Mouse (Mus musculus): ENCODE data around the gene Gm21987. TPM values are rescaled to one million over a fixed set of nuclear protein-coding genes. Genes with fewer than 3 reads are reported as not detected.

Gm21987 gene
- polyA plus RNA-seq, 1 experiment from 2014 or later: 0.53 TPM

GRCm38 (mm10) chr16:38389284-38389893, 42.5 kb downstream of the Gm21987 start:
- no peak overlapping the region for H3K4me3 ChIP-seq (replicated peaks)
- WGBS: 75% methylated on average over 8 of the region's 8 CpGs
- ATAC-seq: no peak
- no peaks in the 10 kb centered on the region for H3K9me3 ChIP-seq
- no peaks in the 10 kb centered on the region for H3K27me3 ChIP-seq (replicated peaks)
- no peak overlapping the region for H3K27ac ChIP-seq
- H3K4me2 ChIP-seq (replicated peaks): no peak overlapping the region
- H3K9ac ChIP-seq: no peak overlapping the region
- no peaks in the 10 kb centered on the region for H3K4me1 ChIP-seq (replicated peaks)
- no peaks in the 10 kb centered on the region for H3K36me3 ChIP-seq

- no peak overlapping the region for H3K4me2 ChIP-seq (replicated peaks)
- H3K4me1 ChIP-seq (replicated peaks): no peaks in the 10 kb centered on the region
- ATAC-seq: no peak
- no peaks in the 10 kb centered on the region for H3K9me3 ChIP-seq
- H3K27me3 ChIP-seq (replicated peaks): no peaks in the 10 kb centered on the region
- H3K27ac ChIP-seq: no peak overlapping the region
- no peak overlapping the region for H3K9ac ChIP-seq
- H3K4me3 ChIP-seq (replicated peaks): no peak overlapping the region
- H3K36me3 ChIP-seq: no peaks in the 10 kb centered on the region
- WGBS: 90% methylated on average over 7 of the region's 7 CpGs
Observed at GRCm38 (mm10) chr16:38390322-38390721, 43.5 kb downstream of the Gm21987 start.

- no peak for ATAC-seq
- H3K27ac ChIP-seq: no peak overlapping the region
- H3K27me3 ChIP-seq (replicated peaks): no peaks in the 10 kb centered on the region
- no peaks in the 10 kb centered on the region for H3K36me3 ChIP-seq
- no peak overlapping the region for H3K9ac ChIP-seq
- H3K4me1 ChIP-seq (replicated peaks): 0 out of 2 replicates have a peak, but pooled peaks cover 2% of the 10 kb centered on the region
- no peak overlapping the region for H3K4me2 ChIP-seq (replicated peaks)
- H3K4me3 ChIP-seq (replicated peaks): no peak overlapping the region
- 79% methylated on average over 23 of the region's 23 CpGs for WGBS
- no peaks in the 10 kb centered on the region for H3K9me3 ChIP-seq
Observed at GRCm38 (mm10) chr16:38392126-38392894, 45.5 kb downstream of the Gm21987 start.

DNA sequence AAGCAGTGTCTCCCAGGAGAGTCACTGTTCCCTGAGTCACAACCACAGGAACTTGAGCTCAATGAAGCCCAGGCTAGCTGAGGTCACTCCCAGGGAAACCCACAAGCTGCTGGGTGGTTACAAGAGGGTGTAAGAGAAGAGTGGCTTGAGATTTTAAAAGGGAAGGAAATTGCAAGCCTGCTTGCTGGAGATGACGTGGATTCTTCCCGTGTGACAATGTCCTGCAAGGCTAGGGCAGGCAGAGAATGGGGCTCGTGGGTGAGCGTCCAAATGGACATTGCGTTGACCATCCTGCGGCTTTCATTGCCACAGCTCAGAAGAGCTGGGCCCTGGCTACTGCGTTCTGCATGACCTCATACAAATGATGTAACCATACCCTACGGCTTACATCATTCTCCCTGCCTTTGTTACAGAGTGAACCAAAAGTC, 47.4 kb downstream of the Gm21987 start:
- H3K27ac ChIP-seq: no peak overlapping the region
- WGBS: 78% methylated on average over 8 of the region's 8 CpGs
- H3K4me1 ChIP-seq (replicated peaks): peaks cover 3% of the 10 kb centered on the region; the same call in 1 of the 2 replicates
- no peak for ATAC-seq
- H3K36me3 ChIP-seq: no peaks in the 10 kb centered on the region
- H3K27me3 ChIP-seq (replicated peaks): no peaks in the 10 kb centered on the region
- H3K4me2 ChIP-seq (replicated peaks): no peak overlapping the region
- H3K4me3 ChIP-seq (replicated peaks): no peak overlapping the region
- no peaks in the 10 kb centered on the region for H3K9me3 ChIP-seq
- H3K9ac ChIP-seq: no peak overlapping the region

- WGBS: 53% methylated on average over 6 of the region's 6 CpGs
Observed at GRCm38 (mm10) chr16:38395060-38395730, 48.4 kb downstream of the Gm21987 start.

GRCm38 (mm10) chr16:38396155-38396554, 49.3 kb downstream of the Gm21987 start:
- H3K4me3 ChIP-seq (replicated peaks): no peak overlapping the region
- WGBS: 38% methylated on average over 13 of the region's 13 CpGs
- no peak overlapping the region; the same call in 1 of the 2 replicates for H3K4me2 ChIP-seq (replicated peaks)
- no peaks in the 10 kb centered on the region for H3K27me3 ChIP-seq (replicated peaks)
- H3K9me3 ChIP-seq: no peaks in the 10 kb centered on the region
- no peak overlapping the region for H3K9ac ChIP-seq
- H3K27ac ChIP-seq: no peak overlapping the region
- H3K4me1 ChIP-seq (replicated peaks): peaks cover 15% of the 10 kb centered on the region
- peak; percentile 39; the same call in 1 of the 2 replicates for ATAC-seq
- H3K36me3 ChIP-seq: no peaks in the 10 kb centered on the region

More at GRCm38 (mm10) chr16:38395060-38395730, 48.4 kb downstream of the Gm21987 start:
- H3K27me3 ChIP-seq (replicated peaks): no peaks in the 10 kb centered on the region
- peaks cover 13% of the 10 kb centered on the region for H3K4me1 ChIP-seq (replicated peaks)
- ATAC-seq: no peak
- no peak overlapping the region for H3K27ac ChIP-seq
- H3K4me2 ChIP-seq (replicated peaks): no peak overlapping the region
- no peak overlapping the region for H3K4me3 ChIP-seq (replicated peaks)
- no peak overlapping the region for H3K9ac ChIP-seq
- H3K36me3 ChIP-seq: no peaks in the 10 kb centered on the region
- no peaks in the 10 kb centered on the region for H3K9me3 ChIP-seq

GRCm38 (mm10) chr16:38398266-38398665, 51.4 kb downstream of the Gm21987 start:
- Histone ChIP-seq H3K4me2 (replicated peaks) (no peak overlapping the region), H3K9me3 (no peaks in the 10 kb centered on the region), H3K27ac (no peak overlapping the region), H3K36me3 (no peaks in the 10 kb centered on the region), H3K27me3 (replicated peaks) (no peaks in the 10 kb centered on the region), H3K9ac (no peak overlapping the region), H3K4me3 (replicated peaks) (no peak overlapping the region), H3K4me1 (replicated peaks) (peaks cover 15% of the 10 kb centered on the region)
- peak; percentile 75 for ATAC-seq
- 74% methylated on average over 6 of the region's 6 CpGs for WGBS

DNA sequence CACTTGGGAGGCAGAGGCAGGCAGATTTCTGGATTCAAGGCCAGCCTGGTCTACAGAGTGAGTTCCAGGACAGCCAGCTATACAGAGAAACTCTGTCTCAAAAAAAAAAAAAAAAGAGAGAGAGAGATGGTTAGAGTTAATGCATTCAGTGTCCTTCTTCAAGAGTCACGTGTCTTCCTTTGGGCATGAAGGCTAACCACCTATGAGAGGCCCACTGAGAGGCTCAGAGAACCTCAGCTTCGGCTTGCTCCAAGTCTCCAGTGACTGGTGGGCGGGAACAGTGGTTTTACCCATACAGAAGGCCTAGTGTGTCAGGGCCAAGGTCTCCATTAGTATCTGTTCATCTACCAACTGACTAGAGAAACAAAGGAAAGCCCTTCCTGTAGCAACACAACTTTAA, 52.2 kb downstream of the Gm21987 start:
- Histone ChIP-seq H3K27me3 (replicated peaks) (no peaks in the 10 kb centered on the region), H3K4me3 (replicated peaks) (no peak overlapping the region), H3K4me2 (replicated peaks) (0 out of 2 replicates have a peak overlapping the region, but pooled peaks have one; percentile 58), H3K36me3 (no peaks in the 10 kb centered on the region), H3K9ac (0 out of 2 replicates have a peak overlapping the region, but pooled peaks have one; percentile 0), H3K4me1 (replicated peaks) (peaks cover 15% of the 10 kb centered on the region), H3K27ac (no peak overlapping the region), H3K9me3 (no peaks in the 10 kb centered on the region)
- WGBS: 79% methylated on average over 3 of the region's 3 CpGs
- no peak; the same call in 1 of the 2 replicates for ATAC-seq

DNA sequence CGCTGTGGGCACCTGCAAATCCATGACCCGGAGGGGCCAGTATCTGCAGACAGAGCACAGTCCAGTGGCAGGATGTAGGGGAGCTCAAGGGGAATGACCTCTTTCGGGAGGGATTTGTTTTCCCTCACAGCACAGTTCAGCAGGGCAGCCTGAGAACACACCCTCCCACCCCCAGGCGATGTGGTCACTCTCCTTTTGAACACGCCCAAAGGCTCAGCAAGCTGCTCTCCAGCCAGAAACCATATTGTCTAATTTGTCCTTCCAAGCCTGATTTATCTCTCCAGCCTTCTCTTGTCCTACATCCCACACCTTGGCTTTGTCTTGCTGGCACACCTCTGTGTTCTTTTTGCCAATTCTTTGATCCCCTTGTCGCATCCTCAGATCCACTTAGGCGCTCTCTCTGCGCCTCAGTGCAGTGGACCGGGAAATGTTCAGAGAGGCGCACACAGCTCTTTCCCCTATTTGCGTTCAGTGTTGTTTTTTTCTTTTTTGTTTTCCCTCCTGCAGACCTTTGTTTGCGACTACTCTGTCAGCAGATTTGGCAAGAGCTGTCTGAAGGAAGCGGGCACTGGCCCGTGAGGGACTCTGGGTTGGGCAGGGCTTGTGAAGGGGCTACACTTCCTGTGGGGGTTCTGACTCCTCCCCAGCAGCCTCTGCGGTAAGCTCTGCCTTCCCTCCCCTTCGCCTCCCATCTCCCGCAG, 52.8 kb downstream of the Gm21987 start:
- WGBS: 22% methylated on average over 17 of the region's 17 CpGs
- 0 out of 2 replicates have a peak overlapping the region, but pooled peaks have one; percentile 0 for H3K9ac ChIP-seq
- ATAC-seq: peak; percentile 70
- no peaks in the 10 kb centered on the region for H3K9me3 ChIP-seq
- peaks cover 15% of the 10 kb centered on the region for H3K4me1 ChIP-seq (replicated peaks)
- no peaks in the 10 kb centered on the region for H3K27me3 ChIP-seq (replicated peaks)
- no peaks in the 10 kb centered on the region for H3K36me3 ChIP-seq
- H3K4me3 ChIP-seq (replicated peaks): peak overlapping the region; percentile 20; the same call in 1 of the 2 replicates
- no peak overlapping the region for H3K27ac ChIP-seq
- H3K4me2 ChIP-seq (replicated peaks): peak overlapping the region; percentile 58

GRCm38 (mm10) chr16:38400311-38400960, 53.6 kb downstream of the Gm21987 start:
- Histone ChIP-seq H3K4me2 (replicated peaks) (peak overlapping the region; percentile 58), H3K9ac (no peak overlapping the region), H3K9me3 (no peaks in the 10 kb centered on the region), H3K27ac (no peak overlapping the region), H3K36me3 (no peaks in the 10 kb centered on the region), H3K4me1 (replicated peaks) (peaks cover 15% of the 10 kb centered on the region), H3K27me3 (replicated peaks) (no peaks in the 10 kb centered on the region), H3K4me3 (replicated peaks) (0 out of 2 replicates have a peak overlapping the region, but pooled peaks have one; percentile 20)
- no peak for ATAC-seq
- WGBS: 71% methylated on average over 9 of the region's 9 CpGs

- Histone ChIP-seq H3K36me3 (no peaks in the 10 kb centered on the region), H3K27me3 (replicated peaks) (no peaks in the 10 kb centered on the region), H3K4me3 (replicated peaks) (no peak overlapping the region), H3K4me1 (replicated peaks) (peaks cover 13% of the 10 kb centered on the region), H3K4me2 (replicated peaks) (no peak overlapping the region), H3K9me3 (no peaks in the 10 kb centered on the region), H3K27ac (no peak overlapping the region), H3K9ac (no peak overlapping the region)
- WGBS: 86% methylated on average over 6 of the region's 6 CpGs
- no peak for ATAC-seq
Observed at GRCm38 (mm10) chr16:38401468-38401867, 54.6 kb downstream of the Gm21987 start.

Measured in intestine, embryonic 15.5 days (tissue).